Mouse (Mus musculus): ENCODE measurements around the gene Abhd2. TPM values are rescaled to one million over a fixed set of nuclear protein-coding genes. Genes with fewer than 3 reads are reported as not detected.

Abhd2 gene
- polyA plus RNA-seq, 1 experiment from 2014 or later = 4.2 TPM

DNA sequence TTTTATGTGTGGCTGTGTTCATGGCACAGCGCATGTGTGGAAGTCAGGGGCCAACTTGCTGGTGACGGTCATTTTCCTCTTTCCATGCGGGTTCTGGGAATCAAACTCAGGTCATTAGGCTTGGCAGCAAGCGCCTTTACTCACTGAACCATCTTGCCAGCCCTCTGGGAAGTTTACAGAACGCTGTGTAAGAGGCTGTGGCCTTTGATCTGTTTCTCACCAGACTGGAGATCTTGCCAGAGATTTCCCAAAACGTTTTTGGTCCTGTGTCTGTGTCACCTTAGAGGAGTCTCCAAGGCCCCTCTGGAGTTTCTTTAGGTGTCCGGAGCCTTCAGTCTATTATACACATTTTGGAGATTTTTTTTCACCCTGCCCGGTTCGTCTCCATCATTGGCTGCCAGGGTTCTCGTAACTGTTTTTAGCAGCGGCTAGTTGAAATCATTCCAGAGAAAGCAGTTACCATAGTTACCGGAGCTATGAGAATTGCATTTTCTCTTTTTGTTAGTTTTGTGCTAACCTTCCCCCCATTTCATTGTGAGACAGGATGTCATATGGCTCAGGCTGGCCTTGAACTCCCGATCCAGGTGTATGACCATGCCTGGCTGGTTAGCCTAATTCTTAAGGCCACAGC lies 22.3 kb downstream of the Abhd2 start:
- Histone ChIP-seq H3K4me2 (ENCODE audit: low read length) (no peak overlapping the region), H3K4me3 (ENCODE audit: control insufficient read depth in 1 of 2, insufficient read depth in 1 of 2, low read depth in 1 of 2, low read length in 2 of 2) (no peak overlapping the region), H3K4me1 (ENCODE audit: control insufficient read depth in 2 of 2, insufficient read depth in 2 of 2, low read length in 2 of 2) (peaks cover 4 to 7% of the 10 kb centered on the region in 2 experiments), H3K9me3 (ENCODE audit: control insufficient read depth, low read length) (no peaks in the 10 kb centered on the region), H3K27ac (replicated peaks in 1 of 2; ENCODE audit: control insufficient read depth in 1 of 2, insufficient read depth in 1 of 2, low read depth in 2 of 2, low read length in 2 of 2) (no peak overlapping the region), H3K27me3 (ENCODE audit: control insufficient read depth, insufficient read depth, low read length) (no peaks in the 10 kb centered on the region), H3K36me3 (ENCODE audit: control insufficient read depth, insufficient read depth, low read length) (peaks cover 19% of the 10 kb centered on the region), H3K9ac (ENCODE audit: low read length) (no peak overlapping the region)
- no peak for ATAC-seq (ENCODE audit: insufficient number of reproducible peaks, insufficient read depth, low FRiP score, low read depth)
- WGBS = 84% methylated on average over 13 of the region's 13 CpGs

DNA sequence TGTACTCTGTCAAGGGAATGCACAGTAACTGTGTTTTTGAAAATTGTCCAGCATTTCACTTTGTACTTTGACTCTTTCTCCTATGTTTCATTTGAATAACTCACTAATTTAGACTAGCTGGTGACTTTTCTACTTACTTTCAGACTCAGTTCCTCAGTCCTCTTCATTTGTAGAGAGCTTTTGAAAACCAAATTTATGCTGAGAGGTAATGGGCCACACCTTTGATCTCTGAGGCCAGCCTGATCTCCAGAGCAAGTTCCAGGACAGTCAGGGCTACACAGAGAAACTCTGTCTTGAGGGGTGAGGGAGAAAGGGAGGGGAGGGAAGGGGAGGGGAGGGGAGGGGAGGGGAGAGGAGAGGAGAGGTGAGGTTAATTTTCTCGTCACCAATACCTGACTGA lies 25.7 kb downstream of the Abhd2 start:
- no peak overlapping the region for H3K27ac ChIP-seq (replicated peaks in 1 of 2; ENCODE audit: control insufficient read depth in 1 of 2, insufficient read depth in 1 of 2, low read depth in 2 of 2, low read length in 2 of 2)
- ATAC-seq (ENCODE audit: insufficient number of reproducible peaks, insufficient read depth, low FRiP score, low read depth) = no peak
- no peak overlapping the region for H3K9ac ChIP-seq (ENCODE audit: low read length)
- 65% methylated on average over 1 of the region's 1 CpGs for WGBS
- H3K4me2 ChIP-seq (ENCODE audit: low read length) = no peak overlapping the region
- H3K4me1 ChIP-seq (ENCODE audit: control insufficient read depth in 2 of 2, insufficient read depth in 2 of 2, low read length in 2 of 2) = peaks cover 19 to 29% of the 10 kb centered on the region in 2 experiments
- no peak overlapping the region for H3K4me3 ChIP-seq (ENCODE audit: control insufficient read depth in 1 of 2, insufficient read depth in 1 of 2, low read depth in 1 of 2, low read length in 2 of 2)
- no peaks in the 10 kb centered on the region for H3K9me3 ChIP-seq (ENCODE audit: control insufficient read depth, low read length)
- peaks cover 19% of the 10 kb centered on the region for H3K36me3 ChIP-seq (ENCODE audit: control insufficient read depth, insufficient read depth, low read length)
- no peaks in the 10 kb centered on the region for H3K27me3 ChIP-seq (ENCODE audit: control insufficient read depth, insufficient read depth, low read length)

DNA sequence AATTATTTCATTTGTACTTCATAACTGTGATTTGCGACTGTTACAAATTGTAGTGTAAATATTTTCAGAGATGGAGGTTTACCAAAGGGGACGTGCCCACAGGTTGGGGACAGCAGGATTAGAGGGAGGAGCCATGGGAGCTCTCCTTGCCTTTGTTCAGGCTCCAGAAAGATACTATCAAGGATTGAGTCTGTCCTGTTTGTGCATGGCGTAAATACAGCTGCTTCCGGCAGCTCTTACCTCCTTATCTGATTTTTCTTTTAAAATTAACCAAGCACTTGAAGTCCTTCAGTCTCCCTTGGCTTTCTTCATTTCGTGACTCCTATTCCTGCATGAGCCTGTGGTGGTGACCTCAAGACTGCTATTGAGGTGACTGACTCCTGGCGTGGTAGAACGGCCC lies 26.5 kb downstream of the Abhd2 start:
- peaks cover 19 to 29% of the 10 kb centered on the region in 2 experiments for H3K4me1 ChIP-seq (ENCODE audit: control insufficient read depth in 2 of 2, insufficient read depth in 2 of 2, low read length in 2 of 2)
- no peak overlapping the region for H3K4me3 ChIP-seq (ENCODE audit: control insufficient read depth in 1 of 2, insufficient read depth in 1 of 2, low read depth in 1 of 2, low read length in 2 of 2)
- no peaks in the 10 kb centered on the region for H3K27me3 ChIP-seq (ENCODE audit: control insufficient read depth, insufficient read depth, low read length)
- ATAC-seq (ENCODE audit: insufficient number of reproducible peaks, insufficient read depth, low FRiP score, low read depth) = no peak
- H3K27ac ChIP-seq (replicated peaks in 1 of 2; ENCODE audit: control insufficient read depth in 1 of 2, insufficient read depth in 1 of 2, low read depth in 2 of 2, low read length in 2 of 2) = no peak overlapping the region
- no peak overlapping the region for H3K4me2 ChIP-seq (ENCODE audit: low read length)
- no peak overlapping the region for H3K9ac ChIP-seq (ENCODE audit: low read length)
- no peaks in the 10 kb centered on the region for H3K9me3 ChIP-seq (ENCODE audit: control insufficient read depth, low read length)
- 63% methylated on average over 7 of the region's 7 CpGs for WGBS
- peaks cover 19% of the 10 kb centered on the region for H3K36me3 ChIP-seq (ENCODE audit: control insufficient read depth, insufficient read depth, low read length)

DNA sequence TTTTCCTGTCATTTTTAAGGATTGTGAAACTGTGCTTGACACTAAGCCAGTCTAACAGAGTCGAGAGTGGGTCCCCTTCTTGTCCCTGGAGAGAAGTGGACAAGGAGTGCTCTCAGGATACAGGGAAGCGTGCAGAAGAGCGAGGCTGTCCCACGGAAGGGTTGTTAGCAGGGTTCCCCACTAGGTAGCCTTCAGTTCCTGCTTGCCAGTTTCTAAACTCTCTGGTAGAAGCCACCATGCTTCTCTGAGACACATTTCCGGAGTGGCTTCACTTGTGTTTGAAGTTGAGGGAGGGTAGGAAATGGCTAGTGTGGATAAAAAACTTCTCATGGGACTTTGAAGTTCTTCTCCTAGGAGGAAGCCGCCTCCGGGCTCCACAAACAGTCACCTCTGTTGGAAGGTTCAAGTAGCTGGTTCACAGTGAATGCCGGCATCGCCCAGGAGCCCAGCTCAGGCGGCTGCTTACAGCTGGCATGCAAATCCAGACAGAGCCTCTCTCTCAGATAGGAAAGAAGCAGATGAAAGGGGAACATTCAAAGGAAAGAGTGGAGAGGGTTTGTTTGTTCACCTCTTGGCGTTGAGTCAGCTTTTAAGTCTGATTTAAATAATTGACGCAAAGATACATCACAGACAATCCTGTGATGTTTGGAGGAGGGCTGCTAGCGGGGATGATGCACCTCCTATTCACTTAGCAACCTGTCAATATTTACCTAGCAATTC lies 27.6 kb downstream of the Abhd2 start:
- ATAC-seq (ENCODE audit: insufficient number of reproducible peaks, insufficient read depth, low FRiP score, low read depth) = no peak
- H3K36me3 ChIP-seq (ENCODE audit: control insufficient read depth, insufficient read depth, low read length) = peaks cover 19% of the 10 kb centered on the region
- no peak overlapping the region; the same call in 1 of the 2 replicates for H3K4me2 ChIP-seq (ENCODE audit: low read length)
- H3K27me3 ChIP-seq (ENCODE audit: control insufficient read depth, insufficient read depth, low read length) = no peaks in the 10 kb centered on the region
- 32% methylated on average over 13 of the region's 13 CpGs for WGBS
- no peaks in the 10 kb centered on the region for H3K9me3 ChIP-seq (ENCODE audit: control insufficient read depth, low read length)
- H3K9ac ChIP-seq (ENCODE audit: low read length) = no peak overlapping the region
- H3K27ac ChIP-seq (replicated peaks in 1 of 2; ENCODE audit: control insufficient read depth in 1 of 2, insufficient read depth in 1 of 2, low read depth in 2 of 2, low read length in 2 of 2) = no peak overlapping the region
- H3K4me3 ChIP-seq (ENCODE audit: control insufficient read depth in 1 of 2, insufficient read depth in 1 of 2, low read depth in 1 of 2, low read length in 2 of 2) = no peak overlapping the region
- peaks cover 19 to 29% of the 10 kb centered on the region in 2 experiments for H3K4me1 ChIP-seq (ENCODE audit: control insufficient read depth in 2 of 2, insufficient read depth in 2 of 2, low read length in 2 of 2)

DNA sequence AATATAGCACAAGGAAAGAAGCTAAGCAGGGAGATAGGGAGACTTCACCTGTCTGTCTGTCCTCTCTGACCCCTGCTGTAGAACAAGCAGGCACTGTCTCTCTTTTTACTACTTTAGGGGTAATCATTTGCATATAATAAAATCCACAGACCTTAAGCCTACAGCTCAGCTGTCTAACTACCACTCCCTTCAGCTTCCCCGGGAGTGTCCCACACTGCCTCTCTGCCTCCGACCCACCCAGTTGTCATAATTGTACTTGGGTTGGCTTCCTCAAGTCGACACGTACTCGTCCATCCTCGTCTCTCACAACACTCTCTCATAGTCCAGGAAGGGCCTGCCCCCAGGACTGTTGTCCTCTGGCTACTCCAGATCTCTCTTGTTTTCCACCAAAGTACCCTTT lies 29.1 kb downstream of the Abhd2 start:
- 75% methylated on average over 6 of the region's 6 CpGs for WGBS
- H3K4me1 ChIP-seq (ENCODE audit: control insufficient read depth in 2 of 2, insufficient read depth in 2 of 2, low read length in 2 of 2) = peaks cover 19 to 29% of the 10 kb centered on the region in 2 experiments
- H3K4me2 ChIP-seq (ENCODE audit: low read length) = no peak overlapping the region
- no peaks in the 10 kb centered on the region for H3K27me3 ChIP-seq (ENCODE audit: control insufficient read depth, insufficient read depth, low read length)
- H3K4me3 ChIP-seq (ENCODE audit: control insufficient read depth in 1 of 2, insufficient read depth in 1 of 2, low read depth in 1 of 2, low read length in 2 of 2) = no peak overlapping the region
- H3K36me3 ChIP-seq (ENCODE audit: control insufficient read depth, insufficient read depth, low read length) = peaks cover 14% of the 10 kb centered on the region
- no peak for ATAC-seq (ENCODE audit: insufficient number of reproducible peaks, insufficient read depth, low FRiP score, low read depth)
- H3K27ac ChIP-seq (replicated peaks in 1 of 2; ENCODE audit: control insufficient read depth in 1 of 2, insufficient read depth in 1 of 2, low read depth in 2 of 2, low read length in 2 of 2) = no peak overlapping the region
- H3K9me3 ChIP-seq (ENCODE audit: control insufficient read depth, low read length) = no peaks in the 10 kb centered on the region
- no peak overlapping the region for H3K9ac ChIP-seq (ENCODE audit: low read length)

DNA sequence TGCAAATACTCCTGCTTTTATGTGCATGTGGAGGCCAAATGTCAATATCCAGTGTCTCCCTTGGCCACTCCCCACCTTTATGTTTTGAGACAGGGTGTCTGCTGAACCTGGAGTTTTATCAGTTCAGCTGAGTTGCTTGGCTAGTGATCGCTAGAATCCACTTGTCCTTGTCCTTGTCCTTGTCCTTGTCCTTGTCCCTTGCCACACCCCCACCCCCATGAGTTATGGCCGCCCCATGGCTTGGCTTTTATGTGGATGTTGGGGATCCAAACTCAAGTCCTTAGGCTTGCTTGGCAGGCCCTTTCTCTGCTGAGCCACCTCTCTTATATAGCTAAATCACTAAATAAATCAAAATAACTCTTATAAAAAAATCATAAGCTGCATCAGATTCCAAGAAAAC lies 29.6 kb downstream of the Abhd2 start:
- peaks cover 19 to 29% of the 10 kb centered on the region in 2 experiments for H3K4me1 ChIP-seq (ENCODE audit: control insufficient read depth in 2 of 2, insufficient read depth in 2 of 2, low read length in 2 of 2)
- peaks cover 10% of the 10 kb centered on the region for H3K36me3 ChIP-seq (ENCODE audit: control insufficient read depth, insufficient read depth, low read length)
- no peak overlapping the region for H3K9ac ChIP-seq (ENCODE audit: low read length)
- H3K27me3 ChIP-seq (ENCODE audit: control insufficient read depth, insufficient read depth, low read length) = no peaks in the 10 kb centered on the region
- no peaks in the 10 kb centered on the region for H3K9me3 ChIP-seq (ENCODE audit: control insufficient read depth, low read length)
- H3K27ac ChIP-seq (replicated peaks in 1 of 2; ENCODE audit: control insufficient read depth in 1 of 2, insufficient read depth in 1 of 2, low read depth in 2 of 2, low read length in 2 of 2) = no peak overlapping the region
- WGBS = 51% methylated on average over 2 of the region's 2 CpGs
- no peak overlapping the region for H3K4me2 ChIP-seq (ENCODE audit: low read length)
- no peak overlapping the region for H3K4me3 ChIP-seq (ENCODE audit: control insufficient read depth in 1 of 2, insufficient read depth in 1 of 2, low read depth in 1 of 2, low read length in 2 of 2)
- ATAC-seq (ENCODE audit: insufficient number of reproducible peaks, insufficient read depth, low FRiP score, low read depth) = no peak

DNA sequence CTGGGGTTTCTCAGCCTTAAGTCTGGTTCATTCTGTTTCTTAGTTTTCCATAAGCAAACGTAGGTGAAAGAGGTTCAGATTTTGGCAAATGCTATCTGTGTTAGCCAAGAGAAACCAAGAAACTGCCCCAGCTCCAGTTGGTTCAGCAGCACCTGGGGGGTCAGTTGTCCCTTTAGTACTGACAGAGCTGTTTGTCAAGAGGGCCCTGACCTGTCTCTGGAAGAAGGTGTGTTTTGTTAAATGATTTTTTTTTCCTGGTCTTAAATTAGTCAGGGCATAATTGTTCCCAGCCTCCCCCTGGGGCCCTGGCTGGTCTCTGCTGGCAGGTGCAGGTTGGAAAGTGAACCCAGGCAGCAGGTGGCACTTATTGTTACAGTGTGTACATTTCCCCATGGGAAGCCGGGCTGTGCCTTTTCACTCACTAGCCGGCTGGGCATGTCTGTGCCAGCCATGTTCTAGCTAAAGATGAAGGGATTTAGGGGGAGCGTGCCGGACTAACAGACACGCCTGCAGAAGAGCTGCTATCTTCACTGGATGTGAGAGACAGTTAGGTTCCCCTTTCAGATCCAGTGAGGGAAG lies 30.3 kb downstream of the Abhd2 start:
- no peak overlapping the region for H3K27ac ChIP-seq (replicated peaks in 1 of 2; ENCODE audit: control insufficient read depth in 1 of 2, insufficient read depth in 1 of 2, low read depth in 2 of 2, low read length in 2 of 2)
- peaks cover 3% of the 10 kb centered on the region for H3K36me3 ChIP-seq (ENCODE audit: control insufficient read depth, insufficient read depth, low read length)
- peaks cover 19 to 29% of the 10 kb centered on the region in 2 experiments for H3K4me1 ChIP-seq (ENCODE audit: control insufficient read depth in 2 of 2, insufficient read depth in 2 of 2, low read length in 2 of 2)
- H3K9me3 ChIP-seq (ENCODE audit: control insufficient read depth, low read length) = no peaks in the 10 kb centered on the region
- 88% methylated on average over 6 of the region's 6 CpGs for WGBS
- H3K9ac ChIP-seq (ENCODE audit: low read length) = no peak overlapping the region
- ATAC-seq (ENCODE audit: insufficient number of reproducible peaks, insufficient read depth, low FRiP score, low read depth) = no peak
- H3K4me2 ChIP-seq (ENCODE audit: low read length) = no peak overlapping the region
- H3K4me3 ChIP-seq (ENCODE audit: control insufficient read depth in 1 of 2, insufficient read depth in 1 of 2, low read depth in 1 of 2, low read length in 2 of 2) = no peak overlapping the region
- H3K27me3 ChIP-seq (ENCODE audit: control insufficient read depth, insufficient read depth, low read length) = no peaks in the 10 kb centered on the region

All from heart, embryonic 14.5 days (tissue).